Mouse (Mus musculus): ENCODE measurements around the gene Fcgr2b. TPM values are rescaled to one million over a fixed set of nuclear protein-coding genes. Genes with fewer than 3 reads are reported as not detected.
"Not testable (repeated sequence)": the region's sequence is repeated elsewhere in the genome, so short reads cannot be mapped to it uniquely, and the experiment has no call there.

The Fcgr2b gene
- polyA plus RNA-seq, 1 experiment: 5.9 TPM

GRCm38 (mm10) chr1:170963087-170963486 lies 13.3 kb downstream of the Fcgr2b start:
- no peaks in the 10 kb centered on the region for H3K27me3 ChIP-seq (ENCODE audit: control insufficient read depth, insufficient read depth, low read length)
- no peak for TF ChIP-seq CTCF (IDR thresholded peaks at IDR 0.05; ENCODE audit: control insufficient read depth, insufficient read depth, insufficient replicate concordance, low read depth, low read length)
- no peak for TF ChIP-seq POLR2A (IDR thresholded peaks at IDR 0.05; ENCODE audit: control insufficient read depth, low read depth, low read length)
- H3K4me1 ChIP-seq (ENCODE audit: control insufficient read depth, insufficient read depth, low read length): no peaks in the 10 kb centered on the region; the same call in 1 of the 2 replicates
- no peak overlapping the region for H3K4me3 ChIP-seq (ENCODE audit: control insufficient read depth, low read depth, low read length)
- H3K36me3 ChIP-seq (ENCODE audit: control insufficient read depth, insufficient read depth, low read length): no peaks in the 10 kb centered on the region
- H3K27ac ChIP-seq (ENCODE audit: control insufficient read depth, insufficient read depth, low read depth, low read length): no peak overlapping the region

DNA sequence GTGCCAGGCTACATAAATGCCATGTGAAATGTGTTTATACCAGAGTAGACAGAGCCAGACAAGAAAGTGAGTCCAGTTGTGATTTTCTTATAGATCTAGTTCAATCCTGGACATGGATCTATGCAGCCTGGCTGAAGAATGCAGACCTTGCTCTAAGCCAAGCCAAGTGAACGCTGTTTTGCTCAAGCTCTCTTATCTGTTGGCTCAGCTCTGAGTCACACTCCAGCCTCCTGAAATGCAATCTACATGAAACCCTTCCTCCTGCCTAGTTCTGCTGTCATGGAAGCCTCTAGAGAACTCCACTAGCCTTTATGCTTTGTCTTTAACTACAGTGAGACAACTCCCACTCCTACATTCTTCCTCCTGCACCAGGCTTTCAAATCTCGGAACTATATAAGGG lies 14.0 kb downstream of the Fcgr2b start:
- Histone ChIP-seq H3K4me1 (ENCODE audit: control insufficient read depth, insufficient read depth, low read length) (no peaks in the 10 kb centered on the region; the same call in 1 of the 2 replicates), H3K27me3 (ENCODE audit: control insufficient read depth, insufficient read depth, low read length) (no peaks in the 10 kb centered on the region), H3K4me3 (ENCODE audit: control insufficient read depth, low read depth, low read length) (no peak overlapping the region), H3K36me3 (ENCODE audit: control insufficient read depth, insufficient read depth, low read length) (no peaks in the 10 kb centered on the region), H3K27ac (ENCODE audit: control insufficient read depth, insufficient read depth, low read depth, low read length) (no peak overlapping the region)
- TF ChIP-seq POLR2A (IDR thresholded peaks at IDR 0.05; ENCODE audit: control insufficient read depth, low read depth, low read length) (no peak), CTCF (IDR thresholded peaks at IDR 0.05; ENCODE audit: control insufficient read depth, insufficient read depth, insufficient replicate concordance, low read depth, low read length) (no peak)

- TF ChIP-seq POLR2A (IDR thresholded peaks at IDR 0.05; ENCODE audit: control insufficient read depth, low read depth, low read length) (no peak), CTCF (IDR thresholded peaks at IDR 0.05; ENCODE audit: control insufficient read depth, insufficient read depth, insufficient replicate concordance, low read depth, low read length) (no peak)
Observed at GRCm38 (mm10) chr1:170961101-170961500, 15.2 kb downstream of the Fcgr2b start.

GRCm38 (mm10) chr1:170959791-170960190 lies 16.6 kb downstream of the Fcgr2b start:
- Histone ChIP-seq H3K4me1 (ENCODE audit: control insufficient read depth, insufficient read depth, low read length) (no peaks in the 10 kb centered on the region; the same call in 1 of the 2 replicates), H3K27ac (ENCODE audit: control insufficient read depth, insufficient read depth, low read depth, low read length) (no peak overlapping the region; the same call in 1 of the 2 replicates), H3K36me3 (ENCODE audit: control insufficient read depth, insufficient read depth, low read length) (no peaks in the 10 kb centered on the region), H3K4me3 (ENCODE audit: control insufficient read depth, low read depth, low read length) (no peak overlapping the region), H3K27me3 (ENCODE audit: control insufficient read depth, insufficient read depth, low read length) (no peaks in the 10 kb centered on the region)
- TF ChIP-seq POLR2A (IDR thresholded peaks at IDR 0.05; ENCODE audit: control insufficient read depth, low read depth, low read length) (no peak), CTCF (IDR thresholded peaks at IDR 0.05; ENCODE audit: control insufficient read depth, insufficient read depth, insufficient replicate concordance, low read depth, low read length) (no peak)

More at GRCm38 (mm10) chr1:170961101-170961500, 15.2 kb downstream of the Fcgr2b start:
- H3K36me3 ChIP-seq (ENCODE audit: control insufficient read depth, insufficient read depth, low read length): no peaks in the 10 kb centered on the region
- no peak overlapping the region for H3K27ac ChIP-seq (ENCODE audit: control insufficient read depth, insufficient read depth, low read depth, low read length)
- H3K4me1 ChIP-seq (ENCODE audit: control insufficient read depth, insufficient read depth, low read length): no peaks in the 10 kb centered on the region; the same call in 1 of the 2 replicates
- no peaks in the 10 kb centered on the region for H3K27me3 ChIP-seq (ENCODE audit: control insufficient read depth, insufficient read depth, low read length)
- no peak overlapping the region for H3K4me3 ChIP-seq (ENCODE audit: control insufficient read depth, low read depth, low read length)

DNA sequence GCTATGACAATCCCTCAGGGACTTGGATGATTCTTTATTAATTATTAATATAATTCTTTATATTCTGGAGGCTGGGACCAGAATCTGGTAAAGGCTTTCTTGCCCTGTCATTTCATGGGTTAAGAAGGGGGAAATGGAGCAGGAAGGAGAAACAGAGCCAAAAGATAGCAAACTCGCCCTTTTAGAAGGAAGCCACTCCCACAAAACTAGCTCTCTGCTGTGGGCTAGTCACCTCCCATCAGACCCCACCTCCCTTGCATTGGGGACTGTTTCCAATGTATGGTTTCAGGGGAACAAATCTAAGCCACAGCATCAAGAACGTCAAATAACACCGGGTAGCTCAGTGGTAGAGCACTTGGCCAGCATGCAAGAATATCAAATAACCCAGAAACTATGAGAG lies 18.1 kb downstream of the Fcgr2b start:
- Histone ChIP-seq H3K27me3 (ENCODE audit: control insufficient read depth, insufficient read depth, low read length) (no peaks in the 10 kb centered on the region), H3K4me1 (ENCODE audit: control insufficient read depth, insufficient read depth, low read length) (no peaks in the 10 kb centered on the region; the same call in 1 of the 2 replicates), H3K36me3 (ENCODE audit: control insufficient read depth, insufficient read depth, low read length) (no peaks in the 10 kb centered on the region), H3K27ac (ENCODE audit: control insufficient read depth, insufficient read depth, low read depth, low read length) (no peak overlapping the region), H3K4me3 (ENCODE audit: control insufficient read depth, low read depth, low read length) (no peak overlapping the region)
- TF ChIP-seq CTCF (IDR thresholded peaks at IDR 0.05; ENCODE audit: control insufficient read depth, insufficient read depth, insufficient replicate concordance, low read depth, low read length): no peak
- TF ChIP-seq POLR2A (IDR thresholded peaks at IDR 0.05; ENCODE audit: control insufficient read depth, low read depth, low read length): no peak

DNA sequence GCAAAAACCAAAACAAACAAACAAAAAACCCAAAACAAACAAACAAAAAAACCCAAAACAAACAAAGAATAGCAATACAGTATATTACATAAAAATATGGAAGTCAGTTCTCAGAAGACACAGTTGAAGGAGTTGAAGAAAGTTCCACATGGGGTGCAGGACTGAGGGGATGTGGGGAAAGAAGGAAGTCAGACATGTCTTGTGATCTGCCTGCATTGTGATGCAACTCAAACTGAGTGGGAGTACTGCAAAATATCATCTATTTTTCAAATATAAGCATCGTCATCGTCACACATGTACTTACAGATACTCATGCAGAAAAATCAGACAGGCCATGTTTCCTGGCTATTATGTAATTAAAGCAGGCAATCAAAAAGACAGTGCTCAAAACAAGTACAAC lies 23.2 kb downstream of the Fcgr2b start:
- H3K27me3 ChIP-seq (ENCODE audit: control insufficient read depth, insufficient read depth, low read length): no peaks in the 10 kb centered on the region
- H3K27ac ChIP-seq (ENCODE audit: control insufficient read depth, insufficient read depth, low read depth, low read length): no peak overlapping the region
- no peaks in the 10 kb centered on the region for H3K4me1 ChIP-seq (ENCODE audit: control insufficient read depth, insufficient read depth, low read length)
- no peak for TF ChIP-seq POLR2A (IDR thresholded peaks at IDR 0.05; ENCODE audit: control insufficient read depth, low read depth, low read length)
- TF ChIP-seq CTCF (IDR thresholded peaks at IDR 0.05; ENCODE audit: control insufficient read depth, insufficient read depth, insufficient replicate concordance, low read depth, low read length): no peak
- no peak overlapping the region for H3K4me3 ChIP-seq (ENCODE audit: control insufficient read depth, low read depth, low read length)
- H3K36me3 ChIP-seq (ENCODE audit: control insufficient read depth, insufficient read depth, low read length): no peaks in the 10 kb centered on the region

DNA sequence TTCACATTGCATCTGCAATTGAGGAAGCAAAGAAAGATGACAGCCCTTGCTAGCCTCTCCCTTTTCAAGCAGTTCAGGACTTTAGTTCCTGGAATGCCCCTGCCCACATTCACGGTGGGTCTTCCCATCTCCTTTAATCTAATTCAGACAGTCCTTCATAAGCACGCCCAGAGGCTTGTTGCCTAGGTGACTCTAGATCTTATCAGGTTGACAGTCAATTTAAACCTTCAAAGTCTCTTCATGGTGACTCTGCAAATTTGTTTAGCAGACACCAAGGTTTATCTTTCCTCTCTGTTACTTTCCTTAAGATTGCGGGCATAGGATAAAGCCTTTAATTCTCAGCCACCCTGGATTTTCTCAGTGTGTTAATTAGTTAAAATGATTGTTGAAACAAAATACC lies 25.6 kb downstream of the Fcgr2b start:
- Histone ChIP-seq H3K4me3 (ENCODE audit: control insufficient read depth, low read depth, low read length) (no peak overlapping the region), H3K36me3 (ENCODE audit: control insufficient read depth, insufficient read depth, low read length) (no peaks in the 10 kb centered on the region), H3K27ac (ENCODE audit: control insufficient read depth, insufficient read depth, low read depth, low read length) (no peak overlapping the region)

DNA sequence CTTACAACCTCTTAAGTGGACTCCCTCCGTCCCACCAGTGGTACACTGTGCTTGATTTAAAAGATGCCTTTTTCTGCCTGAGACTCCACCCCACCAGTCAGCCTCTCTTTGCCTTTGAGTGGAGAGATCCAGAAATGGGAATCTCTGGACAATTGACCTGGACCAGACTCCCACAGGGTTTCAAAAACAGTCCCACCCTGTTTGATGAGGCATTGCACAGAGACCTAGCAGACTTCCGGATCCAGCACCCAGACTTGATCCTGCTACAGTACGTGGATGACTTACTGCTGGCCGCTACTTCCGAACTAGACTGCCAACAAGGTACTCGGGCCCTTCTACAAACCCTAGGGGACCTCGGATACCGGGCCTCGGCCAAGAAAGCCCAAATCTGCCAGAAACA lies 31.4 kb downstream of the Fcgr2b start:
- not testable (repeated sequence) for H3K4me3 ChIP-seq (ENCODE audit: control insufficient read depth, low read depth, low read length); H3K27me3 ChIP-seq (ENCODE audit: control insufficient read depth, insufficient read depth, low read length); H3K27ac ChIP-seq (ENCODE audit: control insufficient read depth, insufficient read depth, low read depth, low read length); H3K36me3 ChIP-seq (ENCODE audit: control insufficient read depth, insufficient read depth, low read length); H3K4me1 ChIP-seq (ENCODE audit: control insufficient read depth, insufficient read depth, low read length)

More for the DNA sequence above, 25.6 kb downstream of the Fcgr2b start:
- H3K4me1 ChIP-seq (ENCODE audit: control insufficient read depth, insufficient read depth, low read length): no peaks in the 10 kb centered on the region
- TF ChIP-seq CTCF (IDR thresholded peaks at IDR 0.05; ENCODE audit: control insufficient read depth, insufficient read depth, insufficient replicate concordance, low read depth, low read length) (no peak), POLR2A (IDR thresholded peaks at IDR 0.05; ENCODE audit: control insufficient read depth, low read depth, low read length) (no peak)
- no peaks in the 10 kb centered on the region for H3K27me3 ChIP-seq (ENCODE audit: control insufficient read depth, insufficient read depth, low read length)

GRCm38 (mm10) chr1:170944151-170944550 lies 32.2 kb downstream of the Fcgr2b start:
- H3K4me3 ChIP-seq (ENCODE audit: control insufficient read depth, low read depth, low read length); H3K36me3 ChIP-seq (ENCODE audit: control insufficient read depth, insufficient read depth, low read length); H3K4me1 ChIP-seq (ENCODE audit: control insufficient read depth, insufficient read depth, low read length); H3K27me3 ChIP-seq (ENCODE audit: control insufficient read depth, insufficient read depth, low read length); H3K27ac ChIP-seq (ENCODE audit: control insufficient read depth, insufficient read depth, low read depth, low read length): not testable (repeated sequence)

Measured in testis, adult 2 months (tissue).